Mouse (Mus musculus) kidney, adult 2 months (tissue): Measurements from ENCODE around the gene Zfp952. TPM values are rescaled to one million over a fixed set of nuclear protein-coding genes. Genes with fewer than 3 reads are reported as not detected.

Source experiments
- DNase-seq: peaks from one replicate; pipeline ENCODE4 v3.0.0; 2021
- H3K27ac ChIP-seq: fragments of 200-500 bp; 2 replicates; pipeline ENCODE4 v1.5.1; 2012; ENCODE audit warnings: low read depth, low read length, control low read depth, inconsistent platforms; ENCODE audit not compliant: insufficient read depth
- H3K27me3 ChIP-seq: fragments of 200-500 bp; replicated peaks from 2 replicates; pipeline ENCODE4 v1.6.1; 2012; ENCODE audit warnings: mild to moderate bottlenecking, moderate library complexity, low read length, inconsistent platforms; ENCODE audit not compliant: control insufficient read depth, insufficient read depth
- H3K36me3 ChIP-seq: fragments of 200-500 bp; 2 replicates; pipeline ENCODE4 v1.6.1; 2012; ENCODE audit warnings: mild to moderate bottlenecking, moderate library complexity, low read length, inconsistent platforms; ENCODE audit not compliant: control insufficient read depth, insufficient read depth
- H3K4me1 ChIP-seq: fragments of 200-500 bp; 2 replicates; pipeline ENCODE4 v1.6.1; 2011; ENCODE audit warnings: low read length; ENCODE audit not compliant: control insufficient read depth, insufficient read depth
- H3K4me3 ChIP-seq: fragments of 200-500 bp; 2 replicates; pipeline ENCODE4 v1.5.1; 2011; ENCODE audit warnings: mild to moderate bottlenecking, low read depth, low read length, control low read depth; ENCODE audit not compliant: insufficient read depth
- CTCF ChIP-seq: fragments of 200-500 bp; conservative IDR thresholded peaks from 2 replicates; pipeline ENCODE4 v1.5.1; 2011; ENCODE audit warnings: low read depth, mild to moderate bottlenecking, control low read depth, low read length, moderate library complexity, mixed read lengths; ENCODE audit not compliant: insufficient read depth, insufficient read length
- POLR2A ChIP-seq: fragments of 200-500 bp; IDR thresholded peaks from one replicate; pipeline ENCODE4 v1.6.1; 2011; ENCODE audit warnings: low read depth, low read length, control low read depth
- WGBS: fragments of 180-500 bp; shearing (Covaris S2); methylation state at CpG from one replicate; pipeline ENCODE4 v1.1.7; 2018; 5-methylcytosine and 5-hydroxymethylcytosine counted together
- polyA plus RNA-seq: library from polyadenylated mRNA; depleted of rRNA; stranded (reverse); fragments of >200 nt; gene quantifications from 2 replicates; pipeline ENCODE4 v1.2.3, GENCODE M21; 2012; rRNA removed

The Zfp952 gene
- polyA plus RNA-seq, result 2.3 and 2.6 TPM in 2 replicates

DNA sequence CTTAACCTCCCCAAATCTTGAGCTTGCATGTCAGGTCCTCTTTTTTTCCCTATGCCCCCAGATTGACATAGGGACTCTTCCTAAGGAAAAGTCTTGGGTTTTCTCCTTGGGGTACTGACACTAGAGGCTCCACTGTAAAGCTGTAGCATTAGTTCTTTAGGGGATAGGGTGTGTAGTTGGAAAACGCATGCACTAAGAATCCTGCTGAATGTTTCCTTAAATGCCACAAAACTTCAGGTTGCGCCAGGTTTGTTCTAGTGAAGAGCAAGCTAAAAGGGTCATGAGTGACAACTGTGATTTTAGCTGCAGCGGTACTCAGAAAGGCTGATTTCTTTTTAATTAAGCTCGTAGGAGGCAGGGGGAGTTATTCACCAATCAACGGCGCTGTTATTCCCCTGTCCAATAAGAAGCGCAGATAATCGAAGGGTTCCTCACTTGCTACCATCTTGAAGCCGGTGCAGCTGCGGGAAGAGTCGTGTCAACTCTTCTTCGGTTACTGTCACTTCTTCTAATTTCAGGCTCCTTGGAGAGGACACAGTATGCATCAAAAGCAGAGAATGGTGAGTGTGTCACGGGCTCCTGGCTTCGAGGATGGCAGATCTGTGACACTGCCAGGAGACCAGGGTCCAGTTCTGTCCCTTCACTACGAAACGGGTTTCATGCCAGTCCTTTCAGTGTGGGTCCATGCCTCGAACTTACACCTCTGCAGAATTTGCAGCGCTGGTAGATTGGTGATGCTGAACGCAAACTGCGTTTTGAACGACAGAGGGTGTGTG lies at the start of gene Zfp952:
Gene Zfp952, plus strand, starts transcription at position 431 of the 776 bp plus-strand sequence.
- Histone ChIP-seq H3K4me3 (peak within 1 kb of the TSS; percentile 79), H3K27me3 (no peaks in the 10 kb centered on the region), H3K4me1 (peaks cover 7% of the 10 kb centered on the region; the same call in 1 of the 2 replicates), H3K36me3 (peaks cover 3% of the 10 kb centered on the region), H3K27ac (peak within 1 kb of the TSS; percentile 37; the same call in 1 of the 2 replicates)
- no peak for TF ChIP-seq CTCF
- no peak for TF ChIP-seq POLR2A
- WGBS, result under 1% methylated on average over 21 of the region's 21 CpGs
- peak; percentile 95 for DNase-seq

DNA sequence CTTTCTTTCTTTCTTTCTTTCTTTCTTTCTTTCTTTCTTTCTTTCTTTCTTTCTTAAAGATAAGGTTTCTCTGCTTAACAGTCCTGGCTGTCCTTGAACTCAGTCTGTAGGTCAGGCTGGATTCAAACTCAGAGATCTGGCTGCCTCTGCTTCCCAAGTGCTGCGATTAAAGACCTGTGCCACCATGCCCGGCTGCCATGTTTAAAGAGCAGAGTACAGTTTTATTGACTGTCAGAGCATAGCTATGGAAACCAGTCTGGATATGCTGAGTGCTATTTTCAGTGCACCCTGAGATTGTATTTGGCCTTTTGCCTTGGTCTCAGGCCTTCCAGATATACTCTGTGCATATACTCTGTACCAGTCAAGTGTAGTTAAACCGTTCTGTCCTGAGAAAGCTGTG lies 49.3 kb upstream of the Zfp952 start:
- Histone ChIP-seq H3K4me1 (peaks cover 13% of the 10 kb centered on the region), H3K27me3 (no peaks in the 10 kb centered on the region), H3K4me3 (no peak overlapping the region), H3K36me3 (no peaks in the 10 kb centered on the region), H3K27ac (no peak overlapping the region)
- no peak for DNase-seq
- no peak for TF ChIP-seq POLR2A
- no peak for TF ChIP-seq CTCF
- WGBS, result 93% methylated on average over 3 of the region's 3 CpGs

- Histone ChIP-seq H3K27me3 (no peaks in the 10 kb centered on the region), H3K4me1 (peaks cover 13% of the 10 kb centered on the region), H3K27ac (no peak overlapping the region), H3K36me3 (no peaks in the 10 kb centered on the region), H3K4me3 (no peak overlapping the region)
- no peak for DNase-seq
- 56% methylated on average over 3 of the region's 3 CpGs for WGBS
- TF ChIP-seq CTCF (peak; percentile 31; the same call in 1 of the 2 replicates), POLR2A (no peak)
Measured at GRCm38 (mm10) chr17:32944402-32945035, 48.4 kb upstream of the Zfp952 start.

DNA sequence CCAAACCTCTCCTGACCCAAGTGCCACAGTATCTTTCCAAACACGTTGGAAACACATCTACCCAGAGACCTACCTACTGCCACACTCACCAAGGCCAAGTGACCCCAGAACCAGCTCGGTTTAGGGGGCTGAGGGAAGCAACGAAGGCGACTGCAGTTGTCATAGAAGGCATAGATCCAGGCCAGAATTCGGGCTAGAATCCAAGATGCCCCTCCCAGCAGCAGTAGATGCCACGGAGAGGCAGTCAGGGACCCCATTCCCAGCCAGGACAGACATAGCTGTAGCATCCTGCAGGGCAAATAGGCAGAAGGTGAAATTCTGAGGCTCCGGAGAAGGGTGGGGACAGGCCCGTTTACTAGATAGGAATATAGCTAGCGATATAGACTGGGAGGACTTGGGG lies 46.2 kb upstream of the Zfp952 start:
- Histone ChIP-seq H3K27ac (peak overlapping the region; percentile 84), H3K36me3 (no peaks in the 10 kb centered on the region), H3K4me1 (peaks cover 13% of the 10 kb centered on the region), H3K4me3 (peak overlapping the region; percentile 80), H3K27me3 (no peaks in the 10 kb centered on the region)
- WGBS, result 35% methylated on average over 9 of the region's 9 CpGs
- no peak for DNase-seq
- TF ChIP-seq CTCF (no peak), POLR2A (no peak)

- Histone ChIP-seq H3K4me1 (peaks cover 13% of the 10 kb centered on the region), H3K27me3 (no peaks in the 10 kb centered on the region), H3K4me3 (peak within 1 kb of the TSS; percentile 80), H3K27ac (peak within 1 kb of the TSS; percentile 84), H3K36me3 (no peaks in the 10 kb centered on the region)
- 6% methylated on average over 12 of the region's 12 CpGs for WGBS
- peak; percentile 99 for DNase-seq
- no peak for TF ChIP-seq CTCF
- peak; percentile 77 for TF ChIP-seq POLR2A
Measured at GRCm38 (mm10) chr17:32947215-32947914, 45.6 kb upstream of the Zfp952 start, which contains the start of gene Cyp4f13. Cyp4f13 (minus strand) TSS chr17:32947402.

DNA sequence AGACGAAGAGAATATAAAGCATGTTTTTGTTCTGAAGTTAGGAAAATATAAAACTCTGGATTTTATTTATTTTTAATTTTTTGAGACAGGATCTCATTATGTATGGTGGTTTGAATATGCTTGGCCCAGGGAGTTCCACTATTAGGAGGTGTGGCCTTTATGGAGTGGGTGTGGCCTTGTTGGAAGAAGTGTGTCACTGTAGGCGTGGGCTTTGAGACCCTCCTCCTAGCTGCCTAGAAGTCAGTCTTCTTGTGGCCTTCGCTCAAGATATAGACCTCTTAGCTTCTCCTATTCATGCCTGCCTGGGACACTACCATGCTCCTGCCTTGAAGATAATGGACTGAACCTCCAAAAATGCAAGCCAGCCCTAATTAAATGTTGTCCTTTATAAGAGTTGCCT lies 42.8 kb upstream of the Zfp952 start:
- TF ChIP-seq CTCF (no peak), POLR2A (no peak)
- Histone ChIP-seq H3K27ac (no peak overlapping the region), H3K27me3 (no peaks in the 10 kb centered on the region), H3K4me3 (no peak overlapping the region), H3K4me1 (peaks cover 13% of the 10 kb centered on the region), H3K36me3 (no peaks in the 10 kb centered on the region)
- DNase-seq, result no peak
- 90% methylated on average over 3 of the region's 3 CpGs for WGBS

GRCm38 (mm10) chr17:32951006-32951405 lies 41.9 kb upstream of the Zfp952 start:
- no peaks in the 10 kb centered on the region for H3K36me3 ChIP-seq
- no peak overlapping the region for H3K4me3 ChIP-seq
- DNase-seq, result no peak
- TF ChIP-seq CTCF, result no peak
- no peak for TF ChIP-seq POLR2A
- H3K27ac ChIP-seq, result no peak overlapping the region
- no peaks in the 10 kb centered on the region for H3K27me3 ChIP-seq
- peaks cover 13% of the 10 kb centered on the region for H3K4me1 ChIP-seq
- 79% methylated on average over 11 of the region's 11 CpGs for WGBS
